Mouse (Mus musculus): ENCODE data around the gene Cyth2. TPM values are rescaled to one million over a fixed set of nuclear protein-coding genes. Genes with fewer than 3 reads are reported as not detected.

Gene Cyth2
- total RNA-seq, 2 experiments from 2014 or later, result 105 to 107 TPM

DNA sequence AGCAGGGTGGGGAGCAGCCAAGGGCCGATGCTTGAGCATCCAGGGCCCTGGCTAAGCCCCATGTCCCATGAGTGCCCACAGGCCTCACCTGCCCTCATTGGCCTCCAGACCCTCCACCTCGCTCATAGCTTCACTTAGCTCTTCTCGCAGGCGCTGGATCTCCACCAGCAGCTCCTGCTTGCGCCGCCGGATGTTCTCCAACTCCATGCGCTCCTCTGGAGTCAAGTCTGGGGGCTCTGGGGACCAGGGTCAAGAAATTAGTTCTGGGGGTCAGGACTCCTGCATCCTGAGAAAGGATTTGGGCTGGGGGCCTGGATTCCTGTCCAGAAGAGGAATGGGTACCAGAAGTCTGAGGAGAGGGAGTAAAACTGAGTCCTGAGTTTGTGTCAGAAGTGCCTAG lies 1.5 kb downstream of the Cyth2 start:
- DNase-seq, result no peak

DNA sequence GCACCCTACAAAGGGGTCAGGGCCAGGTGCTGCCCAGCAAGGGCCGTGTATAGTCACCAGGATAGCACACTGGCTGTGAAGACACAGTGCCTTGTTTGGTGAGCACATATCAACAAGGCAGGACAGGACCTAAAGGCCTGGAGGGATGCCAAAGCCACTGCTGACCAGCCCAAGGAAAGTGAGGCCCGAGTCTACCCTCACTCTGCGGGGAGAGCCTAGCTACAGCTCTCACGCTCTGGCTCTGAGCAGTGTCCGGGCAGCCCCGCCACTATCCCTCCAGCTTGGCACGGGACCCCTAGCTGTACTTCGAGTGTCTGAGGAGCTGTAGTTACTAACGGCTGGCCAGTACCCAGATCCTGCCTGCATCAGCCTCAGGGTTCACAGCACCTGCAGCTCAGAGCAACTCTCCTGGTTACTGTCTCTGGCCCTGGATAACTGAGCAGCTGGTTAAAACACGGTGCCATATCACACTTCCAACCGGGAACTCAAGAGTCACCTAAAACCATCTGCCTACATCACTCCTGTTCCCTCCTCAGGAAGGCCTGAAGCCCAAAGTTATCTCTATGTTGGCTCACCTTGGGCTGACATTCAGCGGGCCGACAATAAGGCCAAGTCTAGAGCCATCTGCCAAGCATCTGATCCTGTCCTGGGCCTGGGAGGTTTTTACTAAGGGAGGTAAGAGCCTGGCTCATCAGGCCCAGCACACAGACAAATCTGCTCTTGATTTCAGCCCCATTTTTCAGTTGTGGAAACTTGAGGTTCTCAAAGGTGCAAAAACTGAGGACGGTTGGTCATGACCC lies 4.9 kb downstream of the Cyth2 start:
- no peak for DNase-seq

DNA sequence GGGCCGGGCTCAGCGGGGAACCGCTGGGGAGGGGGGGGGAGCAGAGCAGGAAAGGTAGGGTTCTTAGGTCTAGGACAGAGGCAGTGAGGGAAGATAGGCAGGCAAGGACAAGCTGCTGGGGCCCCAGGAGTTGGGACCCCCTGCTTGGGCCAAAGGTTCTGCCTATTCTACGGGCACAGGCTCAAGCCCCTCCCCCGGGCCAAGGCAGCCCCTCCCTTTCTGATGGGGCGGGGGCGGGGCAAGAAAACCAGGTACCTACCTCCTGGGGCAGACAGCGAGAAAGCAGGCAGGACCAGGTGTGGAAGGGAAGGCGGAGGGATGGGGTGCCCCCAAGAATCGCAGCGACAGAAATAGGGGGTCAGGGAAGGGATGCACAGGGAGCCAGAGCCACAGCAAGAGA lies 5.9 kb downstream of the Cyth2 start:
- no peak for DNase-seq

DNA sequence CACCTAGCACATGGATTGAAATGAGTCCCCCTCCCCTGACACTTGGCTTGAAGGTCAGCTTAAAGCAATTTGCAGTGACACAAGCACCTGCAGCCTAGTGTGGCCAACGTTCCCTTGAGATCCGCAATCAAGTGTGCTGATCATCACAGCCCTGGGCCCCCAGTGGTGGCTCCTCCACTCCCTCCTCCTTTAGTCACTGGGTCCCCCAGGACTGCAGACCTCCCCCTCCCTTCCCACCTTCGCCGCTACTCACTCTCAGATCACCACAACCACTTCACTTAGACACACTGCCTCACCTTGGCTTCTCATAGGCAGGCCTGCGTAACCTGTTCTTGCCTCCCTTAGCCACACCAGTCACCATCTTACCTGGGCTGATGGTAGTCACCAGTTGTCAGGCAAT lies 8.4 kb downstream of the Cyth2 start:
- DNase-seq, result no peak

DNA sequence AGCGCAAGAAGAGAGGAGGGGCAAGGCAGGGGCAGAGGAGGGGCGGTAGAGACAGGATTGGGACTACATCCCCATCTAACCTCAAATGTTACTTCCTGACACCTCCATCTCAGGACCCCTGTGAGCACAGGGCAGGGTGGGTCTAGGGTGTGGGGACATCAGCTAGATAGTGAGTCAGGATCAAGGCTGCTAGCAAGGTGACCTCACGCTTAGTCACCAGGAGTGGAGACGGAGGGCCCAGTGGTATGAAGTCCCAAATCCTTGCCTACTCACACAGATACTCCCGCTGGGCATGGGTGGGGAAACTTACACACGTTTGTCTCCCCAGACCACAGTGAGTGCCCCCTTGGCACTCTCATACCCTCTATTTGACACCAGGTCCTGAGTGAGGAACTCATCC lies 11.8 kb downstream of the Cyth2 start:
- DNase-seq, result no peak

DNA sequence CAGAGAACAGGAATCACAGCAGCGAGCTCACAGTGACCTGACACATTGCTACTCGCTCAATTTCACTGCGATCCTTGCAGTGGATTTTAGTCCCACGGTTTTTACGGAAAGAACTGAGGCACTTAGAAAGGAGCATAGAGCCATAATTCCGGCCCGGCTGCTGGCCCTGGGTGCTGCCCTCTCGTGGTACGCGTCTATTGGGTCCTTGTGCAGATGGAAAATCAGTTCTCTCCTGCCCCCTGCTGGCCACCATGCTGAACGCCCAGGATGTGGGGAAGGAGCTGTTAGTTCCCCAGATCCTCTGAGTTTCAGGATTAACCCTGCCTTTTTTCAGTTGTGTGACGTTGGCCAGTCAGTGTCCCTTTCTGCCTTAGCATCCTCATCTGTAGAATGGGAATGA lies 13.0 kb downstream of the Cyth2 start:
- DNase-seq, result peak; percentile 96

DNA sequence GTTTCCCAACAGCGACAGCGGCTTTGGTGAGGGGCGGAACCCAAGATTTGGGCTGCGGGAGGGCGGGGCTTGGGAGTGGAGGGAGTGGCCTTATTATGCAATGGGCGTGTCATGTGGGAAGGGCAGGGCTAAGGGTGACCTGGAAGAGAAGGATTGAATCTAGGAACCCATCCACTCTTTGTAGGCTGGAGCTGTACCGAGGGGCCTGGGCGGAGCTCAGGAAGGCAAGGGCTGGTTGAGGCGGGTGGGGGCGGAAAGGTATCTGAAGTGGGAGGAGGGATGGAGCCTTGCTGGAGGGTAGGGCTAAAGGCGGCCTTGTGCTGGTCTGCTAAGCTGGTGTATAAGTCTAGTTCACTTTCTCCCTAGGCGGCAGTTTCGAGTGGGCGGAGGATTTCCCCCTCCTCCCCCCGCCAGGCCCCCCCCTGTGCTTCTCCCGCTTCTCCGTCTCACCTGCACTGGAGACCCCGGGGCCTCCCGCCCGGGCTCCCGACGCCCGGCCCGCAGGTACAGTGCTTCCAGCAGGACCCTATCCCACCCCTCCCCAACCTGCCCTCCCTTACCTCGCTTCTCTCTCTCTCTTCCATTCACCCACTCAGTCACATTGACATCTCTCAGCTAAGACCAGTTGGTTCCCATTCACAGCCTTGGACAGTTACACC lies 13.7 kb downstream of the Cyth2 start:
- DNase-seq, result no peak

DNA sequence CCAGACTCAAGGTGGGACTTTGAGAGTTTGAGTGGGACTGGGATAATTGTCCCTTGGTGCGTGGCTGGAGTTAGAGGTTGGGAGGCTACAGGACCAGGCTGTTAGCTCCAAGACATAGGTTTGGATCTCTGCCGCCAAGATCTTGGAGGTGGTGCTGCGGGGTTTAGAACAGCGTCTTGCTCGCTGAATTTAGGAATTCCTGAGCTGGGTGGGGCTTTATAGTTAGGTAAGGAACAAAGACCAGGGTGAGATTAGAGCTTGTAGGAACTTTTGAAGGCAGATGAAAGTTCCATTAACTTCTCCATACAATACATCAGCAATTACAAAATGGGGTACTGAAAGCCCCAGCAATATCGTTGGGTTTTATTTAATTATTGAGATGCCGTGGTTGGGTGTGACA lies 14.4 kb downstream of the Cyth2 start:
- DNase-seq, result no peak

DNA sequence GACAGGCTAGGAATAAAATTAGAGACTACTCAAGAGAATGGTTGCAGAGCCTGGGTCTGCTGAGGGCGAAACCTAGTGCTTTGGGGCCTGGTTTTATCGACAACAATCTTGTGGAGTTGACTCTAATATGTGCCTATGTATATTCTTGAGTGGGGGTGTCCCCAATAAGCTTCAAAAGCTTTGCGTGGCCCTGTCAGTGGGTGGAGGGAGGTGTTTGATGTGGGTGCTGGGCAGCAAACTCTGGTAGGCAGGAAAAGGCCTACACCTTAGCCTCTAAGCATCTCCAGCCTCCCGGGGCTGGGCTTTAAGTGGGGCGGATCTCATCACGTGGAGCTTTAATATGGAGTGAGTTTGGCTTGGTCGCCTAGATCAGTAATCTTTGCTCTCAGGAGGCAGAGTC lies 15.4 kb downstream of the Cyth2 start:
- DNase-seq, result no peak

DNA sequence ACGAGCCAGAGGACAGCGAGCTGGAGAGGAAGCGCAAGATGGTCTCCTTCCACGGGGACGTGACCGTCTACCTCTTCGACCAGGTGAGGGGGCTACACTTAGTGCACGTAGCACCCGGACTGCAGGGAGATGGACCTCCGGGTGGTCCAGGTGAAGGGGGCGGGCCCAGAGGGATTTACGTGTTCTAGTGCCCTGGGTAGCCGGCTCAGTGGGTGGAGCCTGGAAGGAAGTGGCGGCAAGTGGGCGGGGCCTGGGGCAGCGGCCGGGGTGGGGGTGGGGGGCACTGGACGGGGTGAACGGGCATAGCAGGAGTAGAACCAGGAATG lies 15.9 kb downstream of the Cyth2 start:
- DNase-seq, result no peak

DNA sequence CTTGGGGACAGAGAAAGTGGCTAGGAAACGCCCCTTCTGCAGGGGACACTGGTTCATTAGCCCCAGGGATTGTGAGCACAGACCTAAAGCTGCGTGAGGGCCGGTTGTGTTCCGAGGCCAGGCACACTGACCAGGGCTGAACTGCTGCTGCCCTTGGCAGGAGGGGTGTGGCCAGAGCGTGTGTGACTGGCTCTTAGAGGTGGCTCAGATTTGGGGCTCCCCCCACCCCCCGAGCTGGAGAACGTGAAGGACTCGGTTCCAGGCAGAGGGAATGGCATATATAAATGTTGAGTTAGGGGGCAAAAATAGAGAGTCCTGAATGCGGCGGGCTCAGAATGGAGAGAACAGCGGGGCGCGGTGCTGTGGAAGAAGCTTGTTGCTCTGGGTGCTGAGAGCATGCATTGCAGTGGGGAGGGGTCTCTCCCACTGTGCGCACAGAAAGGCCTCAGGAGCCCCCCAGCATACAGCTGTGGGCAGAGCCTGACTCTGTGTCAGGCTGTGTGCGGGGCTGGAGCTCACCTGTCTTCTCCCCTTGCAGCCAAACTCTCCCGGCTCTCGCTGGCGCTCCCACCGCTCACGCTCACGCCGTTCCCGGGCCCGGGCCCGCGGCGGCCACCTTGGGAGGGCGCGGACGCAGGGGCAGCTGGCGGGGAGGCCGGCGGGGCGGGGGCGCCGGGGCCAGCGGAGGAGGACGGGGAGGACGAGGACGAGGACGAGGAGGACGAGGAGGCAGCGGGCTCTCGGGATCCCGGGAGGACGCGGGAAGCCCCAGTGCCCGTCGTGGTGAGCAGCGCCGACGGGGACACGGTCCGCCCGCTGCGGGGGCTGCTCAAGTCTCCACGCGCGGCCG lies 16.5 kb downstream of the Cyth2 start:
- DNase-seq, result no peak

DNA sequence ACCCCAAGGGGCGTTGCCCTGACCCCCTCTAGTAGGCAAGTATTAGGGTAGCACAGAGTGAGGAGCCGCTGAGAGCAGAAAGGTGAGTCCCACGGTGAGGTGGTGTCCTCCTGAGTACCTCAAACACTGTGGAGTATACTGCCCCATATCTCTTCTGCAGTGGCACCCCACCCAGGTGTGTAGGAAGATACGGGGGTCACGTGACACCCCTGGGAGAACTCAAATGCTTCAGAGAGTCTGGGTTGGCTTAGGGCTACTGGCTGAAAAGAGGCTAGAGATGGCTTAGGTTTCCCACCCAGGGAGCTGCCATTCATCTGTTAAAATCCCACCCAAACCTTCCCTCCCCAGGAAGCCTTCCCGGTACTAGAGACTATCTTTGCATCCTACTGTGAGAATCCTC lies 17.4 kb downstream of the Cyth2 start:
- DNase-seq, result no peak

DNA sequence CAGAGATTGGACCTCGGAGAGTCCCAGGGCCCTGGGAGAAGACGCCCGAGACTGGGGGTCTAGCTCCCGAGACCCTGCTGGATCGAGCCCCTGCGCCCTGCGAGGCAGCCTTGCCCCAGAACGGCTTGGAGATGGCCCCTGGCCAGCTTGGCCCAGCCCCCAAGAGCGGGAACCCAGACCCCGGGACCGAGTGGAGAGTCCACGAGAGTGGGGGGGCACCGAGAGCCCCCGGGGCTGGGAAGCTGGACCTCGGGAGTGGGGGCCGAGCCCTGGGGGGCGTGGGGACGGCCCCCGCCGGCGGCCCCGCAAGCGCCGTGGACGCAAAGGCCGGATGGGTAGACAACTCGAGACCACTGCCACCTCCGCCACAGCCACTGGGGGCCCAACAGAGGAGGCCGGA lies 19.4 kb downstream of the Cyth2 start:
- DNase-seq, result no peak

DNA sequence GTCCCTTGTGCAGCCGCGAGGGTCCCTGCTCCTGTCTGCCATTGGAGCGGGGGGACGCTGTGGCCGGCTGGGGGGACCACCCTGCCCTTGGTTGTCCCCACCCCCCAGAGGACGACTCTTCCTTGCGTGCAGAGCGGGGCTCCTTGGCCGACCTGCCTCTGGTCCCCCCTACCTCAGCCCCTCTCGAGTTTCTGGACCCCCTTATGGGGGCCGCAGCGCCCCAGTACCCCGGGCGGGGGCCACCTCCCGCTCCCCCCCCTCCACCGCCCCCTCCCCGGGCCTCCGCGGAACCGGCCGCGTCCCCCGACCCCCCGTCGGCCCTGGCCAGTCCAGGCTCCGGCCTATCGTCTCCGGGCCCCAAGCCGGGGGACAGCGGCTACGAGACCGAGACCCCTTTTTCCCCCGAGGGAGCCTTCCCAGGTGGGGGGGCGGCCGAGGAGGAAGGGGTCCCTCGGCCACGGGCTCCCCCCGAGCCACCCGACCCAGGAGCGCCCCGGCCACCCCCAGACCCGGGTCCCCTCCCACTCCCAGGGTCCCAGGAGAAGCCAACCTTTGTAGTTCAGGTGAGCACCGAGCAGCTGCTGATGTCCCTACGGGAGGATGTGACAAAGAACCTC lies 20.3 kb downstream of the Cyth2 start:
- no peak for DNase-seq

DNA sequence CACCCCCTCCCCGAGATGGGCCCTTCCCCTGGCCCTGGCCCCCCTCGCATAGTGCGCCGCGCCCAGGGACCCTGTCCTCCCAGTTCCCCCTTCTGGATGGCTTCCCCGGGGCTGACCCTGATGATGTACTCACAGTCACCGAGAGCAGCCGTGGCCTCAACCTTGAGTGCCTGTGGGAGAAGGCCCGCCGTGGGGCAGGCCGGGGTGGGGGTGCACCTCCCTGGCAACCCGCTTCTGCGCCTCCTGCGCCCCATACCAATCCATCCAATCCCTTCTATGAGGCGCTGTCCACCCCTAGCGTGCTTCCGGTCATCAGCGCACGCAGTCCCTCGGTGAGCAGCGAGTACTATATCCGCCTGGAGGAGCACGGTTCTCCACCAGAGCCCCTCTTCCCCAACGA lies 21.1 kb downstream of the Cyth2 start:
- DNase-seq, result no peak

DNA sequence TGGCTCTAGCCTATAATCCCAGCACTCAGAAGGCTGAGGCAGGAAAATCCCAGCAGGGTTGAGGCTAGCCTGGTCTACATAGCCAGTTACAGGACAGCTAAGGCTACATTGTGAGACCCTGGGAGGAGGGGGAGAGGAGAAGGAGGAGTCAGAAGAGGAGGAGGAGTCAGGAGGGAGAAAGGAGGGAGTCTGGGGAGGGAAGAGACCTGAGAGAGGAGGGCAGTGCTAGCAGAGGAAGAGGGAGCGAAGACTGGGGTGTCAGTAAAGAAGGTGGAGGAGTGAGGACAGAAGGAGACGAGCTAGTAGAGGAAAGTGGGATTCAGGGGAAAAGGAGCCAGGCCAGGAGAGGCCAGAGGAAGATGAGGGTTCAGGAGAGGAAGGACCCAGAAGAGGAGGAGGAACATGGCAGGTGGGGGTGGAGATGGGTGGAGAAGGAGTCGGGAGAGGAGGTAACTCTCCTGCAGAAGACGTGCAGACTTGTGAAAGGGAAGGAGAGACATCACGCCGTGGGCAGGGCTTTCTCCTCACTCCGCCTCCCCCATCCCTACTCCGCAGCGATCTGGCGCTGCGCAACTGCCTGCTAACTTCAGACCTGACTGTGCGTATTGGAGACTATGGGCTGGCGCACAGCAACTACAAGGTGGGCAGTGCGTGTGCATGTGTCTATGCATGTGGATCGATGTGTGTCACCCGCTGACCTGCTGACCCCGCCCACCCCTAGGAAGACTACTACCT lies 22.5 kb downstream of the Cyth2 start:
- DNase-seq, result no peak

DNA sequence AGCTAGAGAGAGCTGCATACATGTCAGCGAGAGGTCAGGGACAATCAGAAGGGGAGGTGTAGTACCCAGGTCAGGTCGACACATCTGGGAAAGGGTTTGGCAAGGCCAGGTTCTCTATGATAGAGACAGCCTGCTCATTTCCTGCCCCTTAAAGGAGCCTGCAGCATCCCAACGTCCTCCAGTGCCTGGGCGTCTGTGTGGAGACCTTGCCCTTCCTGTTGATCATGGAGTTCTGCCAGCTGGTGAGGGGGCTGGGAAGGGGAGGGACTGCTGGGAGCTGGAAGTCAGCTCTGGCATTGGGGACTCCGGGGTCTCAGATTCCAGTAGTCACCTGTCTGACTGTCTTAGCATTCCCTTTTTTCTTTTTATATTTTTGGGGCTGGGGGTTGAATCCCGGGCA lies 23.7 kb downstream of the Cyth2 start:
- DNase-seq, result no peak

DNA sequence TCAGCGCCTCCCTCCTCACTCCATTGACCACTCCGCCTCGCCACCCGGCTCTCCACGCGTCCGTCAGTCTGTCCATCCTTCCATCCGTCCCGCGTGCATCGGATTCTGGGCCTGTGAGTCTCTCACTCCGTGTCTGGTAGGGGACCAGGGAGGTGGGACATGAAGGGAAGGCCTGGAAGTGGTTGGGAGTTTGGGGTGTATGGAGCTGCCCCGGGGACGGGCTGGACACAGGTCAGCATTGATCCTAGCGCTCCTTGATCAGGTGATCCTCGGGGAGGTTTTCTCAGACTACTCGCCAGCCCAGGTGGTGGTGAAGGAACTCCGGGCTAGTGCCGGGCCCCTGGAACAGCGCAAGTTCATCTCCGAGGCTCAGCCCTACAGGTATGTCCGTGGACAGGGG lies 26.7 kb downstream of the Cyth2 start:
- DNase-seq, result no peak

DNA sequence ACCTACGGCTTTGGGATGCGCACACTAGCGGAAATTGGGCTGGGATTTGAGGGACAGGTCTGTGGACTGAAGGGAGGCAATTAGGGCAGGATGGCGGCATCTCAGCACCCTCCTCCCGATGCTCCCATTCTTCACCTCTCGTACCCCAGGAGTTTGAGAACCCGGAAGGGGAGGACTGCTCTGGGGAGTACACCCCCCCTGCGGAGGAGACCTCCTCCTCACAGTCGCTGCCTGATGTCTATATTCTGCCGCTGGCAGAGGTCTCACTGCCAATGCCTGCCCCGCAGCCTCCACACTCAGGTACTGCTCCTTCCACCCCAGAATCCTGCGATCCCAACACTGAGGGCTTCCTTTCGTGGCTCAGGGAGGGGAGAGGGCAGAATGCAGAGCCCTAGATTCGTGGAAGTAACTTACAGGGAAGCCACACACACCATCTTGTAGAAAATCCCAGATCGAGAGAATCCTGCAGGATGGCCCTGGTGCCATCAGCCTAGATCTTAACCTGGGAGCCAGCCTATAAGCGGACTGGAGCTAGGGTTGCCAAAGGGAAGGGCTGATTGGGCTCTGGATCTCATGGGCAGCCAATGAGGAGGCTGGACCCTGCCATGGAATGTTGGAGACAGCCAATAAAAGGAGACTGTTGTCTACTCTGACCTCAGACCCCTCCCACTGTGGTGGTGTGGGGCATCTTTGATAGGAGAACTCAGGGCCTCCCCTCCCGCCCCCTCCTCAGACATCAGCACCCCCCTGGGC lies 27.5 kb downstream of the Cyth2 start:
- DNase-seq, result no peak

DNA sequence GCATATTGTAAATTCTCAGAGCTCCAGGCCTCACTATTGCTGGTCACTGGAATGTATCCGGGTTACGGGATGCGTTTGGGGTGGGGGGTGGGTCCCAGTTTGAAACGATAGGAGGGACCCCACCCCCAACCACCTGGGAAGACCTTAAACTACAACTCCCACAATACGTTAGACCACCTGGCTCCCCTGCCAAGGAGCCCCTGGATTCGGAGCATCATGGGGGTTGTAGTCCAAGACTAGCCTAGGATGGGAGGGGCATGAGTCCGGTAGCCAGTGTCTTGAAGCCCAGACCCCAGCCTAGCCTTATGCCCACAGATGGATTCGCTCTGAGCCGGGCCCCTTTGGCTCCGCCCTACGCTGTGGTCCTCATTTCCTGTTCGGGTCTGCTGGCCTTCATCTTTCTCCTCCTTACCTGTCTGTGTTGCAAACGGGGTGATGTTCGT lies 28.2 kb downstream of the Cyth2 start:
- DNase-seq, result no peak

DNA sequence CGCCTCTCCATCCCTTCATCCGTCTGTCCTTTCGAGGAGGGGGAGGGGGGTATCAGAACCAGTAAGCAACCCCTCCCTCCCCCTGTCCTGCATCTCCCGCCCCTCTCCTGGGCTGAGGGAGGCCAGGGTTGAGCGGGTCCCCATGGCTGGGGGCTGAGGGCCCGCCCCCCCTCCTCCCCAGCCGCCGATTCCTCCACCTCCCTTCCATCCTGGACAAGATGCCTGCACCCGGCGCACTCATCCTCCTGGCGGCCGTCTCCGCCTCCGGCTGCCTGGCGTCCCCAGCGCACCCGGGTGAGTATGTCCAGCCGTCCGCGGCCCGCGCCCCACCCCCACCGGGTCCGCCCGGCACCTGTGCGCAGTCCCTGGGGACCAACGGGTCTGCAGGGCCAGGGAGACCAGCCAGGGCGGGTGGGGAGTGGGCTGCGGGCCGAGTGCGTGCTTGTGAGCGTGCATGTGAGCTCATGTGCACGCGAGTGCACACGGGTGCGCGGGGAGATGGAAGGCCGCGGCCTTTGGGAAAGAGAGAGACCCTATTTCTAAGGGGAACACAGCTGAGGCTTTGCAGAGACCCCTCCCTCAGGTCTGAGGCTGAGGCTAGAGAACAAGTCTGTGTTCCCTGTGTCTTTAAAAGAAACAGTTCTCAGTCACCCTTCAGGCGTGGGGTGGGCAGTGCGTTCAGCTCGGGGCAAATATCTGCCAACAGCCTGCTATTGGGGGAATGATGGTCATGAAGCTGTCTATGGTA lies 28.8 kb downstream of the Cyth2 start:
- no peak for DNase-seq
